Mouse (Mus musculus): ENCODE results near the gene Brpf3. TPM values are rescaled to one million over a fixed set of nuclear protein-coding genes. Genes with fewer than 3 reads are reported as not detected.
"Not testable (repeated sequence)": the region's sequence is repeated elsewhere in the genome, so short reads cannot be mapped to it uniquely, and the experiment has no call there.

Brpf3 gene
- polyA plus RNA-seq, 1 experiment from 2014 or later: 8.0 TPM

GRCm38 (mm10) chr17:28806770-28807169, 5.9 kb downstream of the Brpf3 start:
- H3K36me3 ChIP-seq (replicated peaks; ENCODE audit: control insufficient read depth, insufficient read depth): peaks cover 54% of the 10 kb centered on the region
- no peak overlapping the region for H3K4me2 ChIP-seq (replicated peaks)
- DNase-seq (ENCODE audit: low spot score) (no peak), ATAC-seq (ENCODE audit: low FRiP score) (no peak)
- H3K9ac ChIP-seq: no peak overlapping the region
- H3K4me1 ChIP-seq (replicated peaks; ENCODE audit: control insufficient read depth, insufficient read depth, low read length): peaks cover 10% of the 10 kb centered on the region
- H3K27ac ChIP-seq: no peak overlapping the region
- 97% methylated on average over 19 of the region's 19 CpGs for WGBS
- no peaks in the 10 kb centered on the region for H3K9me3 ChIP-seq (ENCODE audit: control insufficient read depth, low read length)
- no peaks in the 10 kb centered on the region for H3K27me3 ChIP-seq (ENCODE audit: control insufficient read depth, insufficient read depth, low read length)
- no peak overlapping the region for H3K4me3 ChIP-seq (replicated peaks; ENCODE audit: low read length)

GRCm38 (mm10) chr17:28808714-28809113, 7.8 kb downstream of the Brpf3 start:
- DNase-seq (ENCODE audit: low spot score) (no peak), ATAC-seq (ENCODE audit: low FRiP score) (no peak)
- no peaks in the 10 kb centered on the region for H3K4me1 ChIP-seq (replicated peaks; ENCODE audit: control insufficient read depth, insufficient read depth, low read length)
- no peak overlapping the region for H3K4me3 ChIP-seq (replicated peaks; ENCODE audit: low read length)
- H3K9me3 ChIP-seq (ENCODE audit: control insufficient read depth, low read length): no peaks in the 10 kb centered on the region
- 95% methylated on average over 8 of the region's 8 CpGs for WGBS
- no peaks in the 10 kb centered on the region for H3K27me3 ChIP-seq (ENCODE audit: control insufficient read depth, insufficient read depth, low read length)
- H3K4me2 ChIP-seq (replicated peaks): no peak overlapping the region
- peaks cover 67% of the 10 kb centered on the region for H3K36me3 ChIP-seq (replicated peaks; ENCODE audit: control insufficient read depth, insufficient read depth)
- no peak overlapping the region for H3K27ac ChIP-seq
- no peak overlapping the region for H3K9ac ChIP-seq

- no peak for DNase-seq (ENCODE audit: low spot score)
- WGBS: 95% methylated on average over 10 of the region's 10 CpGs
- Histone ChIP-seq H3K27ac (no peak overlapping the region), H3K4me3 (replicated peaks; ENCODE audit: low read length) (no peak overlapping the region), H3K9ac (no peak overlapping the region), H3K4me2 (replicated peaks) (no peak overlapping the region), H3K4me1 (replicated peaks; ENCODE audit: control insufficient read depth, insufficient read depth, low read length) (no peaks in the 10 kb centered on the region), H3K9me3 (ENCODE audit: control insufficient read depth, low read length) (no peaks in the 10 kb centered on the region), H3K36me3 (replicated peaks; ENCODE audit: control insufficient read depth, insufficient read depth) (peaks cover 73% of the 10 kb centered on the region), H3K27me3 (ENCODE audit: control insufficient read depth, insufficient read depth, low read length) (no peaks in the 10 kb centered on the region)
- no peak for ATAC-seq (ENCODE audit: low FRiP score)
Measured at GRCm38 (mm10) chr17:28809175-28809831, 8.4 kb downstream of the Brpf3 start.

- Histone ChIP-seq H3K4me3 (replicated peaks; ENCODE audit: low read length) (no peak overlapping the region), H3K9ac (no peak overlapping the region), H3K4me1 (replicated peaks; ENCODE audit: control insufficient read depth, insufficient read depth, low read length) (no peaks in the 10 kb centered on the region), H3K27me3 (ENCODE audit: control insufficient read depth, insufficient read depth, low read length) (no peaks in the 10 kb centered on the region), H3K36me3 (replicated peaks; ENCODE audit: control insufficient read depth, insufficient read depth) (peaks cover 85% of the 10 kb centered on the region), H3K4me2 (replicated peaks) (no peak overlapping the region), H3K9me3 (ENCODE audit: control insufficient read depth, low read length) (no peaks in the 10 kb centered on the region), H3K27ac (no peak overlapping the region)
- 96% methylated on average over 10 of the region's 10 CpGs for WGBS
- DNase-seq (ENCODE audit: low spot score) (no peak), ATAC-seq (ENCODE audit: low FRiP score) (no peak)
Measured at GRCm38 (mm10) chr17:28812345-28812744, 11.5 kb downstream of the Brpf3 start.

- peaks cover 89% of the 10 kb centered on the region for H3K36me3 ChIP-seq (replicated peaks; ENCODE audit: control insufficient read depth, insufficient read depth)
- no peaks in the 10 kb centered on the region for H3K4me1 ChIP-seq (replicated peaks; ENCODE audit: control insufficient read depth, insufficient read depth, low read length)
- no peak overlapping the region for H3K27ac ChIP-seq
- no peak overlapping the region for H3K4me3 ChIP-seq (replicated peaks; ENCODE audit: low read length)
- no peak overlapping the region for H3K9ac ChIP-seq
- no peak overlapping the region for H3K4me2 ChIP-seq (replicated peaks)
- no peaks in the 10 kb centered on the region for H3K9me3 ChIP-seq (ENCODE audit: control insufficient read depth, low read length)
- ATAC-seq (ENCODE audit: low FRiP score) (no peak), DNase-seq (ENCODE audit: low spot score) (no peak)
- WGBS: 90% methylated on average over 18 of the region's 18 CpGs
- no peaks in the 10 kb centered on the region for H3K27me3 ChIP-seq (ENCODE audit: control insufficient read depth, insufficient read depth, low read length)
Measured at GRCm38 (mm10) chr17:28814529-28815097, 13.7 kb downstream of the Brpf3 start.

GRCm38 (mm10) chr17:28815384-28816004, 14.6 kb downstream of the Brpf3 start:
- Histone ChIP-seq H3K4me1 (replicated peaks; ENCODE audit: control insufficient read depth, insufficient read depth, low read length) (no peaks in the 10 kb centered on the region), H3K36me3 (replicated peaks; ENCODE audit: control insufficient read depth, insufficient read depth) (peaks cover 88% of the 10 kb centered on the region), H3K27ac (no peak overlapping the region), H3K9me3 (ENCODE audit: control insufficient read depth, low read length) (no peaks in the 10 kb centered on the region), H3K4me2 (replicated peaks) (no peak overlapping the region), H3K4me3 (replicated peaks; ENCODE audit: low read length) (no peak overlapping the region), H3K27me3 (ENCODE audit: control insufficient read depth, insufficient read depth, low read length) (no peaks in the 10 kb centered on the region), H3K9ac (no peak overlapping the region)
- ATAC-seq (ENCODE audit: low FRiP score) (no peak), DNase-seq (ENCODE audit: low spot score) (no peak)
- WGBS: 90% methylated on average over 10 of the region's 10 CpGs

- H3K4me3 ChIP-seq (replicated peaks; ENCODE audit: low read length); H3K4me1 ChIP-seq (replicated peaks; ENCODE audit: control insufficient read depth, insufficient read depth, low read length); ATAC-seq (ENCODE audit: low FRiP score); H3K27me3 ChIP-seq (ENCODE audit: control insufficient read depth, insufficient read depth, low read length); H3K9me3 ChIP-seq (ENCODE audit: control insufficient read depth, low read length); H3K27ac ChIP-seq; H3K9ac ChIP-seq; DNase-seq (ENCODE audit: low spot score); H3K4me2 ChIP-seq (replicated peaks): not testable (repeated sequence)
- H3K36me3 ChIP-seq (replicated peaks; ENCODE audit: control insufficient read depth, insufficient read depth): peaks cover 88% of the 10 kb centered on the region
- 94% methylated on average over 10 of the region's 10 CpGs for WGBS
Measured at GRCm38 (mm10) chr17:28816326-28816725, 15.4 kb downstream of the Brpf3 start.

GRCm38 (mm10) chr17:28816875-28817811, 16.3 kb downstream of the Brpf3 start:
- Histone ChIP-seq H3K27ac (no peak overlapping the region), H3K36me3 (replicated peaks; ENCODE audit: control insufficient read depth, insufficient read depth) (peaks cover 91% of the 10 kb centered on the region), H3K27me3 (ENCODE audit: control insufficient read depth, insufficient read depth, low read length) (no peaks in the 10 kb centered on the region), H3K4me3 (replicated peaks; ENCODE audit: low read length) (no peak overlapping the region), H3K4me1 (replicated peaks; ENCODE audit: control insufficient read depth, insufficient read depth, low read length) (no peaks in the 10 kb centered on the region), H3K9ac (no peak overlapping the region), H3K9me3 (ENCODE audit: control insufficient read depth, low read length) (no peaks in the 10 kb centered on the region), H3K4me2 (replicated peaks) (no peak overlapping the region)
- DNase-seq (ENCODE audit: low spot score) (no peak), ATAC-seq (ENCODE audit: low FRiP score) (no peak)
- WGBS: 95% methylated on average over 25 of the region's 25 CpGs

GRCm38 (mm10) chr17:28820189-28820588, 19.3 kb downstream of the Brpf3 start:
- DNase-seq (ENCODE audit: low spot score): no peak
- Histone ChIP-seq H3K4me1 (replicated peaks; ENCODE audit: control insufficient read depth, insufficient read depth, low read length) (no peaks in the 10 kb centered on the region), H3K27ac (no peak overlapping the region), H3K9ac (no peak overlapping the region), H3K4me3 (replicated peaks; ENCODE audit: low read length) (no peak overlapping the region), H3K4me2 (replicated peaks) (no peak overlapping the region), H3K27me3 (ENCODE audit: control insufficient read depth, insufficient read depth, low read length) (no peaks in the 10 kb centered on the region), H3K36me3 (replicated peaks; ENCODE audit: control insufficient read depth, insufficient read depth) (peaks cover 95% of the 10 kb centered on the region), H3K9me3 (ENCODE audit: control insufficient read depth, low read length) (no peaks in the 10 kb centered on the region)
- ATAC-seq (ENCODE audit: low FRiP score): no peak
- WGBS: 92% methylated on average over 2 of the region's 2 CpGs
